Mouse (Mus musculus): ENCODE results near the gene Klra17. TPM values are rescaled to one million over a fixed set of nuclear protein-coding genes. Genes with fewer than 3 reads are reported as not detected.
"Not testable (repeated sequence)": the region's sequence is repeated elsewhere in the genome, so short reads cannot be mapped to it uniquely, and the experiment has no call there.

Klra17 gene
- polyA plus RNA-seq (2014; fragmentation: Nextera tagmentation; extraction: Ambion mirVana) = not detected in 2 replicates

GRCm38 (mm10) chr6:129876549-129876948, at the start of gene Klra17:
TSS of gene Klra17 (minus strand) at chr6:129876672.
- no peaks in the 10 kb centered on the region for H3K27me3 ChIP-seq (replicated peaks; ENCODE audit: control insufficient read depth, insufficient read depth, low read length)
- DNase-seq (ENCODE audit: low spot score) (no peak), ATAC-seq (ENCODE audit: low read depth) (no peak)
- no peak within 1 kb of the TSS for H3K4me3 ChIP-seq (ENCODE audit: low read depth, low read length)
- no peak within 1 kb of the TSS for H3K9ac ChIP-seq (ENCODE audit: low read depth, low read length)
- H3K36me3 ChIP-seq (ENCODE audit: control insufficient read depth, insufficient read depth, low read length) = no peaks in the 10 kb centered on the region
- peaks cover 18% of the 10 kb centered on the region; the same call in 1 of the 2 replicates for H3K9me3 ChIP-seq (ENCODE audit: control insufficient read depth, low read length)
- H3K27ac ChIP-seq (replicated peaks; ENCODE audit: low read depth, low read length) = no peak within 1 kb of the TSS
- 54% methylated on average over 1 of the region's 1 CpGs for WGBS
- H3K4me1 ChIP-seq (ENCODE audit: control insufficient read depth, insufficient read depth, low read length) = no peaks in the 10 kb centered on the region
- no peak within 1 kb of the TSS for H3K4me2 ChIP-seq (ENCODE audit: low read depth, low read length)

- not testable (repeated sequence) for H3K27me3 ChIP-seq (replicated peaks; ENCODE audit: control insufficient read depth, insufficient read depth, low read length); H3K9ac ChIP-seq (ENCODE audit: low read depth, low read length); DNase-seq (ENCODE audit: low spot score); ATAC-seq (ENCODE audit: low read depth); H3K4me2 ChIP-seq (ENCODE audit: low read depth, low read length); H3K27ac ChIP-seq (replicated peaks; ENCODE audit: low read depth, low read length); H3K36me3 ChIP-seq (ENCODE audit: control insufficient read depth, insufficient read depth, low read length); H3K9me3 ChIP-seq (ENCODE audit: control insufficient read depth, low read length); H3K4me1 ChIP-seq (ENCODE audit: control insufficient read depth, insufficient read depth, low read length); H3K4me3 ChIP-seq (ENCODE audit: low read depth, low read length)
Observed at GRCm38 (mm10) chr6:129917476-129917946, 41.0 kb upstream of the Klra17 start, which contains the start of gene Klra5. TSS of gene Klra5 (minus strand) at chr6:129917650.

DNA sequence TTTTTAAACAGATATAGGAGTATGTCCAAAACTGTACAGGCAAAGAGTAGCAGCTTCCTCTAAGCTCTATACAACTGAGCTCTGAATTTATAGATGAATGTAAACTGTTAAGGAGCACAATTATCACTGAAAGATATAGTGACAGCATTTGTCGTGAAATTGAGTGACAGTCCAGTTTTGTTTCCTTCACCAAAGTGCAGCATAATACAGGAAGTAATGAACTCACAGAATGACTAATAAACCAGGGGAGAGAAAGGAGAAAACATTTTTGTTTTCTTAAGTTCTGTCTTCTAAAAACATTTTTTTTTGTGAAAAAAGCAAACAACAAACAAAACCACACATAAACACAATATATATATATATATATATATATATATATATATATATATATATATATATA, 40.5 kb upstream of the Klra17 start:
- H3K4me2 ChIP-seq (ENCODE audit: low read depth, low read length) = no peak overlapping the region
- H3K9ac ChIP-seq (ENCODE audit: low read depth, low read length) = no peak overlapping the region
- DNase-seq (ENCODE audit: low spot score) = no peak
- 83% methylated on average over 1 of the region's 1 CpGs for WGBS
- no peaks in the 10 kb centered on the region for H3K27me3 ChIP-seq (replicated peaks; ENCODE audit: control insufficient read depth, insufficient read depth, low read length)
- no peaks in the 10 kb centered on the region for H3K36me3 ChIP-seq (ENCODE audit: control insufficient read depth, insufficient read depth, low read length)
- H3K4me1 ChIP-seq (ENCODE audit: control insufficient read depth, insufficient read depth, low read length) = no peaks in the 10 kb centered on the region
- H3K4me3 ChIP-seq (ENCODE audit: low read depth, low read length) = no peak overlapping the region
- ATAC-seq (ENCODE audit: low read depth) = no peak
- 0 out of 2 replicates have a peak, but pooled peaks cover 5% of the 10 kb centered on the region for H3K9me3 ChIP-seq (ENCODE audit: control insufficient read depth, low read length)
- H3K27ac ChIP-seq (replicated peaks; ENCODE audit: low read depth, low read length) = no peak overlapping the region

DNA sequence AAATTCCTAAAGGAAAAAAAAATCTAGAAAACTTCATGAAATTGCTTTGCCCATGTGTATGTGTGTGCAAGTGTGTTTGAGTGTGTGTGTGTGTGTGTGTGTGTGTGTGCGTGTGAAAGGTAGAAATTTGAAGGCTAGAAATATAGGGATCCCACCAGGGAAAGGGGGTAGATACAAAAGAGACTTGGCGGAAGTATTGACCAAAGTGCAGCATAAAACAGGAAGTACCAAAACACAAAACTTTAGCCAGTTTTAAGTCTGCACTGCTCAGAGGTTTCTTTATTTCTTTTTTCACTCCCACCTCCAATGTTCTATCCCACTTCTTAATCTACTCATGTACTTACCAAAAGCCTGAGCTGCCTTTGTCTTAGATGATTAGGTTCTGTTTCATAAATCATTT, 6.1 kb upstream of the Klra17 start:
- H3K27me3 ChIP-seq (replicated peaks; ENCODE audit: control insufficient read depth, insufficient read depth, low read length) = no peaks in the 10 kb centered on the region
- DNase-seq (ENCODE audit: low spot score) (no peak), ATAC-seq (ENCODE audit: low read depth) (no peak)
- H3K4me3 ChIP-seq (ENCODE audit: low read depth, low read length) = no peak overlapping the region
- no peak overlapping the region for H3K4me2 ChIP-seq (ENCODE audit: low read depth, low read length)
- H3K9me3 ChIP-seq (ENCODE audit: control insufficient read depth, low read length) = peaks cover 30% of the 10 kb centered on the region
- H3K27ac ChIP-seq (replicated peaks; ENCODE audit: low read depth, low read length) = no peak overlapping the region
- no peaks in the 10 kb centered on the region for H3K36me3 ChIP-seq (ENCODE audit: control insufficient read depth, insufficient read depth, low read length)
- no peak overlapping the region for H3K9ac ChIP-seq (ENCODE audit: low read depth, low read length)
- H3K4me1 ChIP-seq (ENCODE audit: control insufficient read depth, insufficient read depth, low read length) = no peaks in the 10 kb centered on the region
- 84% methylated on average over 2 of the region's 2 CpGs for WGBS

- ATAC-seq (ENCODE audit: low read depth); DNase-seq (ENCODE audit: low spot score); H3K36me3 ChIP-seq (ENCODE audit: control insufficient read depth, insufficient read depth, low read length); H3K4me2 ChIP-seq (ENCODE audit: low read depth, low read length); H3K4me1 ChIP-seq (ENCODE audit: control insufficient read depth, insufficient read depth, low read length); H3K27me3 ChIP-seq (replicated peaks; ENCODE audit: control insufficient read depth, insufficient read depth, low read length); H3K27ac ChIP-seq (replicated peaks; ENCODE audit: low read depth, low read length); H3K4me3 ChIP-seq (ENCODE audit: low read depth, low read length); H3K9ac ChIP-seq (ENCODE audit: low read depth, low read length): not testable (repeated sequence)
- H3K9me3 ChIP-seq (ENCODE audit: control insufficient read depth, low read length) = peaks cover 18% of the 10 kb centered on the region; the same call in 1 of the 2 replicates
- no CpG with 5 or more reads among the region's 3 CpGs for WGBS
Observed at GRCm38 (mm10) chr6:129862349-129862748, 14.1 kb downstream of the Klra17 start, which contains the start of gene Gm17631. TSS of gene Gm17631 (plus strand) at chr6:129862649.

DNA sequence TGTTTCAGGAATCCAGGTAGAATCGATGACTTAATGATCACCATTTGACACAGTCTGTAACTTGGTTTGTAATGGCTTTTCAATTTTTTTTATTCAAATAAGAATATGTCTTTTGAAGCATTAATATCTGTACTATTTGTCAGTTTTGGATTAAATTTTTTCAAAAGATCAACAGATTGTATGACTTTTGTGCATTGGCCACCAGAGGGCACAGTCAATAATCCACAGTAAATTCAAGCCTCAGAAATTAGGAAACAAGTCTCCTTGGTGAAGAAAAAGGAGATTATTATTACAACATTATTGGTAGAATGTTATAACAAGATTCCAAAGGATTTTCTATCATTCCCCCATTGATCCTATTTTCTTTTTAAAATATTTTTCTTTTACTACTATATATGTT, 50.9 kb downstream of the Klra17 start:
- peaks cover 5% of the 10 kb centered on the region; the same call in 1 of the 2 replicates for H3K9me3 ChIP-seq (ENCODE audit: control insufficient read depth, low read length)
- no peaks in the 10 kb centered on the region for H3K36me3 ChIP-seq (ENCODE audit: control insufficient read depth, insufficient read depth, low read length)
- H3K4me3 ChIP-seq (ENCODE audit: low read depth, low read length) = no peak overlapping the region
- no peak overlapping the region for H3K9ac ChIP-seq (ENCODE audit: low read depth, low read length)
- no peaks in the 10 kb centered on the region for H3K27me3 ChIP-seq (replicated peaks; ENCODE audit: control insufficient read depth, insufficient read depth, low read length)
- DNase-seq (ENCODE audit: low spot score) = no peak
- no peak overlapping the region for H3K4me2 ChIP-seq (ENCODE audit: low read depth, low read length)
- no peaks in the 10 kb centered on the region for H3K4me1 ChIP-seq (ENCODE audit: control insufficient read depth, insufficient read depth, low read length)
- ATAC-seq (ENCODE audit: low read depth) = no peak
- WGBS = 85% methylated on average over 1 of the region's 1 CpGs
- no peak overlapping the region for H3K27ac ChIP-seq (replicated peaks; ENCODE audit: low read depth, low read length)

GRCm38 (mm10) chr6:129824004-129824403, 52.5 kb downstream of the Klra17 start:
- no peak overlapping the region for H3K4me3 ChIP-seq (ENCODE audit: low read depth, low read length)
- H3K4me1 ChIP-seq (ENCODE audit: control insufficient read depth, insufficient read depth, low read length) = no peaks in the 10 kb centered on the region
- H3K27ac ChIP-seq (replicated peaks; ENCODE audit: low read depth, low read length) = no peak overlapping the region
- H3K27me3 ChIP-seq (replicated peaks; ENCODE audit: control insufficient read depth, insufficient read depth, low read length) = no peaks in the 10 kb centered on the region
- H3K4me2 ChIP-seq (ENCODE audit: low read depth, low read length) = no peak overlapping the region
- no peak overlapping the region for H3K9ac ChIP-seq (ENCODE audit: low read depth, low read length)
- H3K9me3 ChIP-seq (ENCODE audit: control insufficient read depth, low read length) = peaks cover 10% of the 10 kb centered on the region; the same call in 1 of the 2 replicates
- no peaks in the 10 kb centered on the region for H3K36me3 ChIP-seq (ENCODE audit: control insufficient read depth, insufficient read depth, low read length)
- 78% methylated on average over 1 of the region's 1 CpGs for WGBS
- DNase-seq (ENCODE audit: low spot score) (no peak), ATAC-seq (ENCODE audit: low read depth) (no peak)

DNA sequence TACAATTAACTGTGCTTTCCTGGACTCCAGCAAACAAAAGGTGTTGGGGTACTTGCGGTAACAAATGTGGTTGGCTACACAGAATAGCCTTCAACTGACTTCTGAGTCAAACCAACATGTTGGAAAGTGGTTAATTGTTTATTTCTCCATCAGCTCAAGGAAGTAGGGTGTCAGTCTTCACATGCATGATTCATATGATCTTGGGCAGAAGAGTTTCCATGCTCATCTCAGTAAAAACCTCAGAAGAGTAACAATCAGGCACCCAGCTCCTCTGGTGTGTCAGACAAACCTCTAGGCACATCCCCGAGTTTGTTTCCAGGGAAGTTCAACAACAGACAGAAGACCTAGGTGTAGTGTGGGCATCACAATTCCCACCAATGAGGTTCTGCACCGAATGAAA, 58.7 kb downstream of the Klra17 start:
- Histone ChIP-seq H3K36me3 (ENCODE audit: control insufficient read depth, insufficient read depth, low read length) (no peaks in the 10 kb centered on the region), H3K9ac (ENCODE audit: low read depth, low read length) (no peak overlapping the region), H3K9me3 (ENCODE audit: control insufficient read depth, low read length) (0 out of 2 replicates have a peak, but pooled peaks cover 8% of the 10 kb centered on the region), H3K4me2 (ENCODE audit: low read depth, low read length) (no peak overlapping the region), H3K27me3 (replicated peaks; ENCODE audit: control insufficient read depth, insufficient read depth, low read length) (no peaks in the 10 kb centered on the region), H3K4me3 (ENCODE audit: low read depth, low read length) (no peak overlapping the region), H3K4me1 (ENCODE audit: control insufficient read depth, insufficient read depth, low read length) (no peaks in the 10 kb centered on the region), H3K27ac (replicated peaks; ENCODE audit: low read depth, low read length) (no peak overlapping the region)
- ATAC-seq (ENCODE audit: low read depth) (no peak), DNase-seq (ENCODE audit: low spot score) (no peak)
- 61% methylated on average over 3 of the region's 3 CpGs for WGBS

DNA sequence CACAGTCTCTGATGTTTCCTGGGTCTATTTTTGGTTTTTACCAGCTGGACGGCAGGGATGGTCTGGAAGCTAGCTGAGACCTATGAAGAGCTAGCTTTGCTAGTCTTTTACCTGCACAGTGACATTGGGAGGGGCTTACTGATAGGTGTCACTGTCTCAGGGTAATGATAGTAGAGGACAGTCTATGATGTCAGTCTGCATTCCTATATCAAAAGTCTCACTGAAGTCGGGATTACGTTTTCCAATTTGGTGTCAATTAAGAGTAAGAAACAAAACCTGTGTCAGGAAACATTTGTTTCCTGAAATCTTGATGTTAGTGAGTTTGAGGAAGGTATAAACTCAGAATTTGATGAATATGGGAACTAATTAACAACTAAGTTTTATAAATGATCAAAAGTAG, 92.3 kb downstream of the Klra17 start, which contains the start of gene Gm156:
Gene Gm156, minus strand, starts transcription at position 101 of the 400 bp plus-strand sequence.
- H3K27me3 ChIP-seq (replicated peaks; ENCODE audit: control insufficient read depth, insufficient read depth, low read length) = not testable (repeated sequence)
- 84% methylated on average over 3 of the region's 3 CpGs for WGBS

More for the DNA sequence above, 92.3 kb downstream of the Klra17 start, which contains the start of gene Gm156:
- not testable (repeated sequence) for H3K9ac ChIP-seq (ENCODE audit: low read depth, low read length); H3K4me2 ChIP-seq (ENCODE audit: low read depth, low read length); H3K4me3 ChIP-seq (ENCODE audit: low read depth, low read length); H3K9me3 ChIP-seq (ENCODE audit: control insufficient read depth, low read length); DNase-seq (ENCODE audit: low spot score); H3K27ac ChIP-seq (replicated peaks; ENCODE audit: low read depth, low read length); H3K36me3 ChIP-seq (ENCODE audit: control insufficient read depth, insufficient read depth, low read length); ATAC-seq (ENCODE audit: low read depth); H3K4me1 ChIP-seq (ENCODE audit: control insufficient read depth, insufficient read depth, low read length)
